Mouse (Mus musculus): ENCODE data around the gene Rhebl1. TPM values are rescaled to one million over a fixed set of nuclear protein-coding genes. Genes with fewer than 3 reads are reported as not detected.

Rhebl1 gene
- polyA plus RNA-seq, 1 experiment, result 24.6 TPM

GRCm38 (mm10) chr15:98859319-98860043 lies 34.9 kb downstream of the Rhebl1 start:
- no peak for DNase-seq (ENCODE audit: low read depth)
- TF ChIP-seq POLR2A (IDR thresholded peaks at IDR 0.05; ENCODE audit: borderline replicate concordance, extremely low read depth, insufficient read depth, insufficient read length, poor library complexity, severe bottlenecking) (no peak), CTCF (IDR thresholded peaks at IDR 0.05; ENCODE audit: borderline replicate concordance, extremely low read depth, insufficient read depth, insufficient read length) (no peak)

- TF ChIP-seq POLR2A (IDR thresholded peaks at IDR 0.05; ENCODE audit: borderline replicate concordance, extremely low read depth, insufficient read depth, insufficient read length, poor library complexity, severe bottlenecking) (no peak), CTCF (IDR thresholded peaks at IDR 0.05; ENCODE audit: borderline replicate concordance, extremely low read depth, insufficient read depth, insufficient read length) (no peak)
- no peak for DNase-seq (ENCODE audit: low read depth)
Observed at GRCm38 (mm10) chr15:98854214-98854613, 40.1 kb downstream of the Rhebl1 start.

- no peak for TF ChIP-seq POLR2A (IDR thresholded peaks at IDR 0.05; ENCODE audit: borderline replicate concordance, extremely low read depth, insufficient read depth, insufficient read length, poor library complexity, severe bottlenecking)
- TF ChIP-seq CTCF (IDR thresholded peaks at IDR 0.05; ENCODE audit: borderline replicate concordance, extremely low read depth, insufficient read depth, insufficient read length), result no peak
- no peak for DNase-seq (ENCODE audit: low read depth)
Observed at GRCm38 (mm10) chr15:98853161-98853937, 41.0 kb downstream of the Rhebl1 start.

- DNase-seq (ENCODE audit: low read depth), result no peak
Observed at GRCm38 (mm10) chr15:98852733-98853132, 41.6 kb downstream of the Rhebl1 start.

GRCm38 (mm10) chr15:98852071-98852470 lies 42.3 kb downstream of the Rhebl1 start:
- TF ChIP-seq CTCF (IDR thresholded peaks at IDR 0.05; ENCODE audit: borderline replicate concordance, extremely low read depth, insufficient read depth, insufficient read length) (no peak), POLR2A (IDR thresholded peaks at IDR 0.05; ENCODE audit: borderline replicate concordance, extremely low read depth, insufficient read depth, insufficient read length, poor library complexity, severe bottlenecking) (no peak)
- DNase-seq (ENCODE audit: low read depth), result no peak

More at GRCm38 (mm10) chr15:98852733-98853132, 41.6 kb downstream of the Rhebl1 start:
- TF ChIP-seq POLR2A (IDR thresholded peaks at IDR 0.05; ENCODE audit: borderline replicate concordance, extremely low read depth, insufficient read depth, insufficient read length, poor library complexity, severe bottlenecking), result no peak
- TF ChIP-seq CTCF (IDR thresholded peaks at IDR 0.05; ENCODE audit: borderline replicate concordance, extremely low read depth, insufficient read depth, insufficient read length), result no peak

- no peak for TF ChIP-seq POLR2A (IDR thresholded peaks at IDR 0.05; ENCODE audit: borderline replicate concordance, extremely low read depth, insufficient read depth, insufficient read length, poor library complexity, severe bottlenecking)
- no peak for DNase-seq (ENCODE audit: low read depth)
Observed at GRCm38 (mm10) chr15:98851229-98851818, 43.0 kb downstream of the Rhebl1 start.

GRCm38 (mm10) chr15:98850668-98851067 lies 43.7 kb downstream of the Rhebl1 start:
- DNase-seq (ENCODE audit: low read depth), result no peak
- TF ChIP-seq POLR2A (IDR thresholded peaks at IDR 0.05; ENCODE audit: borderline replicate concordance, extremely low read depth, insufficient read depth, insufficient read length, poor library complexity, severe bottlenecking) (no peak), CTCF (IDR thresholded peaks at IDR 0.05; ENCODE audit: borderline replicate concordance, extremely low read depth, insufficient read depth, insufficient read length) (no peak)

GRCm38 (mm10) chr15:98849956-98850600 lies 44.3 kb downstream of the Rhebl1 start:
- TF ChIP-seq CTCF (IDR thresholded peaks at IDR 0.05; ENCODE audit: borderline replicate concordance, extremely low read depth, insufficient read depth, insufficient read length) (no peak), POLR2A (IDR thresholded peaks at IDR 0.05; ENCODE audit: borderline replicate concordance, extremely low read depth, insufficient read depth, insufficient read length, poor library complexity, severe bottlenecking) (no peak)
- DNase-seq (ENCODE audit: low read depth), result no peak

- no peak for DNase-seq (ENCODE audit: low read depth)
- no peak for TF ChIP-seq CTCF (IDR thresholded peaks at IDR 0.05; ENCODE audit: borderline replicate concordance, extremely low read depth, insufficient read depth, insufficient read length)
- TF ChIP-seq POLR2A (IDR thresholded peaks at IDR 0.05; ENCODE audit: borderline replicate concordance, extremely low read depth, insufficient read depth, insufficient read length, poor library complexity, severe bottlenecking), result no peak
Observed at GRCm38 (mm10) chr15:98849165-98849564, 45.2 kb downstream of the Rhebl1 start.

GRCm38 (mm10) chr15:98846140-98846539 lies 48.2 kb downstream of the Rhebl1 start:
- DNase-seq (ENCODE audit: low read depth), result no peak
- no peak for TF ChIP-seq CTCF (IDR thresholded peaks at IDR 0.05; ENCODE audit: borderline replicate concordance, extremely low read depth, insufficient read depth, insufficient read length)
- no peak for TF ChIP-seq POLR2A (IDR thresholded peaks at IDR 0.05; ENCODE audit: borderline replicate concordance, extremely low read depth, insufficient read depth, insufficient read length, poor library complexity, severe bottlenecking)

GRCm38 (mm10) chr15:98845149-98845548 lies 49.2 kb downstream of the Rhebl1 start:
- DNase-seq (ENCODE audit: low read depth), result no peak
- TF ChIP-seq POLR2A (IDR thresholded peaks at IDR 0.05; ENCODE audit: borderline replicate concordance, extremely low read depth, insufficient read depth, insufficient read length, poor library complexity, severe bottlenecking) (no peak), CTCF (IDR thresholded peaks at IDR 0.05; ENCODE audit: borderline replicate concordance, extremely low read depth, insufficient read depth, insufficient read length) (no peak)
